Mouse (Mus musculus): Measurements from ENCODE around the gene Polr2g.

Polr2g gene

DNA sequence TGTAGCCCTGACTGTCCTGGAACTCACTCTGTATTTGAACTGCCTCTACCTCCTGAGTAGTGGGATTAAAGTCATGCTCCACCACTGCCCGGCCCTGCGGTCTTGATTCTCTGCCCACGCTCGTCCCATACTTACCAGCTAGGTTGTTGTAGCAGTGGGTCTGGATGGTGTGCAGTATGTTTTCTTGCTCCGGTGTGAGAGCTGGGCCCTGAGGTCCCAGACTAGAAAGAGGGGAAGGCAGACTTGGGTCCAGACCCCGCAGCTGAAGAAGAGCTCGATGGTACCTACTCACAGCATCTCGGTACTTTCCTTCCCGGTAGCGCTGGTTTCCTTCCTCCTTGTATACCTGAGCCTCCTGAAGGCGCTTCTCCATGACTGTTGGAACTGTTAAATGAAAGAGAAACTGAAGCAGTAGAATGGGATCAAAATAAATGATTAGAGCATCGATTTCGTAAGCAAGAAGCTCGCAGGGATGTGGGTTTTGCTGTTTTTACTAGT lies 20.0 kb upstream of the Polr2g start:
- no peak for DNase-seq (ENCODE audit: low spot score)

DNA sequence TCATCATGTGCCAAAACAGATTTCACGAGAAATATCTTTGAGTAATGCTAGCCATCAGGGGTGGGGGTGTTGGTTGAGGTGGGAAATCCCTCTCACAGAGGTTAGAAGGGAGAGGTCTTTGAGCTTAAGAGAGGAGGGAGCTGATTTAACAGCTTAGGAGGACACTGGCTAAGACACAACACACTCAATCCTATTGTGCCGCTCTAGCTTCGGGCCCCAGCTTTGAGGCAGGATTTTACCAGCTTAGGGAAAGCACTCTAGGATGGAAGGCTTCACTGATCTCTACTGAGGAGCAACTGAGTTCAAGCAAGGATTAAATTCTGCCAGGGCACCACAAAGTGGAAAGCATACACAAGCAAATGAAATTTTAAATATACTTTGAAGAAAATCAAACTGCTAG lies 18.6 kb upstream of the Polr2g start:
- no peak for DNase-seq (ENCODE audit: low spot score)

DNA sequence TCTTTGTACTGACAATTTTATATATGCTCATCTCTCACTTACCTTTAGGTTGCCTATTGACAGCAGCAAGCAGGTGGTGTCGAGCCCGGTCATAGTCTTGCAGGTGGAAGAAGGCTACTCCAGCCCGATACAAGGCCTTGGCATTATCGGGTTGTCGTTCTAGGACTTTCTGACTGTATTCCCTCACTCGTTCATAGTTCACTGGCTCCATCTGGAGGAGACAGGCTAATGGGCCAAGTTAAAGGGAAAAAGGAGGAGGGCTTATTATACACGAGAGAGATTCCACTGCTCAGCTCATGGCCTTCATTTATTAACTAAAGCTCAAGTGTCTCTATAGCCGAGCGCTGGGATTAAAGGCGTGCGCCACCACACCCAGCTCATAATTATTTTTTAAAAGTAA lies 17.4 kb upstream of the Polr2g start:
- DNase-seq (ENCODE audit: low spot score): no peak

DNA sequence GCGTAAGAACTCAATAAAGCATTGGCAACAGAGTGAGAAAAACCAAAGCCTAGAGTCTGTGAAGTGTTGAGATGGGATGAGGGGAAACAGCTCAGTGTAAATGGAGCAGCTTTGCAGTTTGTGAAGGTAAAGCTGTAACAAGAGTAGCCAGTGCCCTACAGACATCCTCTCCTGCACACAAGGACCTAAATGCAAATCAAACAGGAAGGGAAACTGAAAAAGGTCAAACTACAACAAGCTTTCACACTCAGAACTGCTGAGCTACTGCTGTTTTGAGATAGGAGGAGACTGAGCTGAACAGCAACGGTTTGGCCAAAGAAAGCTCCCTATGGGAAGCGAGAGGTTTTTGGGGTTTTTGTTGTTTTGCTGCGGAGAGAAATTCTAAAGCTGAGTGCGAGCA lies 8.4 kb upstream of the Polr2g start:
- no peak for DNase-seq (ENCODE audit: low spot score)

DNA sequence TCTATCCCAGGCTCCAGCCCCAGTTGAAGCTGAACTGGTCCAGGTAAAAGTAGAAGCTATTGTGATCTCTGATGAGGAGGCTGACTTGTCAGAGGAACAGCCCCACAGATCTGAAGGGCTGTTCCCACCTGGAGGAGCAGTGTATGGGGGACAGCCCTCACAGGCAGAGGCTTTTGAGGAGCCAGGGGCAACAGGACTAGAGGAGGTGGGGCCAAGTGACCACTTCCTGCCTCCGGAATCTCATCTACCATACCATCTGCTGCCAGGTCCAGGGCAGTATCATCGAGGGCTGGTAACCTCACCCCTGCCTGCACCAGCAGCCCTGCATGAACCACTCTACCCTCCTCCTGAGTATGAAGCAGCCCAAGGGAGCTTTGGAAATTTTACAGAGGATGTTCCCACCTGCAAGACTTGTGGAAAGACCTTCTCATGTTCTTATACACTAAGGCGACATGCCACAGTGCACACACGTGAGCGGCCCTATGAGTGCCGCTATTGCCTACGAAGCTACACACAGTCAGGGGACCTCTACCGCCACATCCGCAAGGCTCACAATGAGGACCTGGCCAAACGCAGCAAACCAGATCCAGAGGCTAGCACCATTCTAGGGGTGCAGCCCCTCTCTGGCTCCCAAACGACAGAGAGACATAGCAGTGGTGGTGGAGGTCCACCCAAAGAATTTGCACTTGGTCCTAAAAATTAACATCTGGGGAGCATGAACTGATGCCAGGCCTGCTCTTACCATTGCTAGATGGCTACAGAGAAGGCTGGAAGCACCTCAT lies 5.7 kb upstream of the Polr2g start:
- DNase-seq (ENCODE audit: low spot score): no peak

DNA sequence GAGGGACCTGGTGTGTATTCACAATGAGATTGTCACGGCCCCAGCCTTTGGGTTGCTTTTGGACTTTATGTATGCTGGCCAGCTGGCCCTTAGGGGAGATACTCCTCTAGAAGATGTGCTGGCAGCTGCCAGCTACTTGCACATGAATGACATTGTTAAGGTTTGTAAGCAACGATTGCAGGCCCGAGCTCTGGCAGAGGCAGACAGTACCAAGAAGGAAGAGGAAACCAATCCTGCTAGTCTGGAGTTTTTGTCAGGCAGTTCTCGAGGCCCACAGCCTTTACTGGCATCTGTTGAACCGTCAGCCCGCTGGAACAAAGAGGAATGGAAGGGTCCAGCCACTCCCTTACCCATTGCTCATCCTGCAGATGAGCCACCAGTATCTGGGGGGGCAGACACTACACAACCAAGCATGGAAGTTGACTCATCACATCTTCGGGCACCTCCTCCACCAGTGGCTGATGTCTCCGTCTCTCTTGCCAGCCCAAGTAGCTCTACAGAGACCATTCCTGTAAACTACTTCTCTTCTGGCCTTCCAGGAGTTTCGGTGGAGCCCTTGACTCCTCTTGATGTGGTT lies 4.9 kb upstream of the Polr2g start:
- DNase-seq (ENCODE audit: low spot score): no peak

DNA sequence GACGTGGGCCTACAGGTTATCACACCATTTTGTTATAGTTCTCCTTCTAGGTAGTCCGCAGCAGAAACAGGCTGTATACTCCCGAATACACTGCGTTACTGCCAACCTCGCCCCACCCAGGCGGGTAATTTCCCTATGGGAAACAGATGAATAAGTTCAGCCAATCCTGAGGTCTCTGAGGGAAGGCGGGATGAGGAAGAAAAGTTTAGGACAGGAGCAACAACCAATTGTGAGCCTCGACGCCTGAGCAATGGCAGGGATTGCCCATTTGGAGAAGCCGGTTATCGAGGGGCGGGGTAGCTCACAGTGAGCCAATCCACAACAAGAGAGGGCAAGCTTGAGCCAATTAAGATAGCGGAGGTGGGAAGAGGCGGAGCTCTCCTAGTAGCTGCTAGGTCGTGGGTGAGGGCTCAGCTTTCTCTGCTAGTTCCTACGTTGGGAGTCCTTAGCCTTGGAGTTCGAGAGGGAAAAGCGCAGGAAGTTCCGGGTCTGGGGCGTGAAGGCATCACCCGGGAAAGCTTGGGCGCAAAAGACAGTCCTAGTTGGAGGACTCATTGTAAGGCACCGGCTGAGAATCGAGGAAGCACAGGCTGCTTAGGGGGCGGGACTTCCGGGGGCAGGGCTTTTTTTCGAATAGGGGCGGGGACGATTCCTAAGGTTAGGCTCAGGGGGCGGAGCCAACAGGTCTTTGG lies 3.9 kb upstream of the Polr2g start, which contains the start of gene Zbtb3:
Gene Zbtb3, plus strand, starts transcription at position 426 of the 692 bp plus-strand sequence.
- DNase-seq (ENCODE audit: low spot score): peak; percentile 94

DNA sequence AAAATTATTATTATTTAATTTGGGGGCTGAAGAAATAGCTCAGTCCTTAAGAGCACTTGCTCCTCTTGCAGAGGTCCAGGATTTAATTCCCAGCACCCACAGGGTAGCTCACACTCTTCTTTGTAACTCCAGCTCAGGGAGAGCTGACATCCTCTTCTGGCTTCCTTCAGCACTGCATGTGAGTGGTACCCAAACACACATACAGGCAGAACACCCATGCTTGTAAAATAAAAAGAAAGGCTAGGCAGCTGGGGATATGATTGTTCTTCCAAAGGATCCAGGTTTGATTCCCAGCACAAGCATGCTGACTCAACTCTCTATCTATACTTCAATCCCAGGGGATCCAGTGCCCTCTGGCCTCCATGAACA lies 554 bp upstream of the Polr2g start:
- no peak for DNase-seq (ENCODE audit: low spot score)

DNA sequence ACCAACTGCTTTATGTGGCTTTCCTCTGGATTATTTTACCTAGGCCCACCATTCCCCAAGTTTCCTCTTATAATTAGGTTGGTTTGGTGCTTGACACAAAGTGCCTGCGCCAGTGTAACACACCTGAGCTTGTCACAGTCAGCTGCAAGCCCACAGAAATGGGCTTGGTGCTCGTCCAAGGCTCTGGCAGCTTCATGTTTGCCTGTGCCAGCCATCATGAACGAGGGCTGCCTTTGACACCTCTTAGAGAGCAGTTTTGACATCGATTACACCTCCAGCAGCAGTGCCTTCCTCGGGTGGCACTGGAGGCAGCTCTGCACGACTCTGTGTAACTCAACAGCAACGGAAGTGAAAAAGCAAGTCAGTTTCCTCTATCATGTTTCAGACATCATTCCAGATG lies 8.2 kb downstream of the Polr2g start:
- DNase-seq (ENCODE audit: low spot score): no peak

DNA sequence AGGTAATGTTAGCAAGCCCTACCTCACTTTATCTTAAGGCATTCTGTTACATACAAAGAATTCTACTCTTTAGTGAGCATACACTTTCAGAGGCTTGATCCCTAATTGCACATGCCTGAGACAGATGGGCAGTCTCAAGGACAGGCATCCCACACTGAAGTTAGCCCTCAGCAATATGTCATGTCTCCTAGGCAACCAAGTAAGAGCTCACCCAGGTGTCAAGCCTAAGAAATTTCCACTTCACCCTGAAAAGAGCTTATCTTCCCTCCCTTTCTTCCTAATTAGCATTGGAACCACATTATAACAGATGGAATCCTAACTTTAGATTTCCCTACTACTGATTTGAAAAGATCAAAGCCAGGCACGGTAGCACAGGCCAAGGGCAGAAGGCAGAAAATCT lies 9.2 kb downstream of the Polr2g start:
- DNase-seq (ENCODE audit: low spot score): no peak

DNA sequence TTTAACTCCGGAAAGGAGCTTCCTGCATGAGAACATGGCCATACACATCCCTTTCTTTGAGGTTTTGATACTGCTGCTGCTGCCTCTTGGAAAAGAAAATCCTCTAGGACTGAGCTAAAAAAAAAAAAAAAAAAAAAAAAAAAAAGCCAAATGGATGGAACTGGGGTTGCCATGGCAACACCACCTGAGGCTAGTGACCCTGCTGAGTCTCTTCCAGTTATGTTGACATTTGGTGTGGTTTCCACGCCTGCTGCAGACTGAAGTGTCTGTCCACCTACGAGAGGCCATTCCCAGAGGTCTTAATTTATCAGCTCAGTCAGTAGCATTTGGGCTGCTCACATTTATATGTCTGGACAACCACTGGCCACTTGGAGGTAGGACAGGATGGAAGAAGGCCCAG lies 9.9 kb downstream of the Polr2g start:
- no peak for DNase-seq (ENCODE audit: low spot score)

DNA sequence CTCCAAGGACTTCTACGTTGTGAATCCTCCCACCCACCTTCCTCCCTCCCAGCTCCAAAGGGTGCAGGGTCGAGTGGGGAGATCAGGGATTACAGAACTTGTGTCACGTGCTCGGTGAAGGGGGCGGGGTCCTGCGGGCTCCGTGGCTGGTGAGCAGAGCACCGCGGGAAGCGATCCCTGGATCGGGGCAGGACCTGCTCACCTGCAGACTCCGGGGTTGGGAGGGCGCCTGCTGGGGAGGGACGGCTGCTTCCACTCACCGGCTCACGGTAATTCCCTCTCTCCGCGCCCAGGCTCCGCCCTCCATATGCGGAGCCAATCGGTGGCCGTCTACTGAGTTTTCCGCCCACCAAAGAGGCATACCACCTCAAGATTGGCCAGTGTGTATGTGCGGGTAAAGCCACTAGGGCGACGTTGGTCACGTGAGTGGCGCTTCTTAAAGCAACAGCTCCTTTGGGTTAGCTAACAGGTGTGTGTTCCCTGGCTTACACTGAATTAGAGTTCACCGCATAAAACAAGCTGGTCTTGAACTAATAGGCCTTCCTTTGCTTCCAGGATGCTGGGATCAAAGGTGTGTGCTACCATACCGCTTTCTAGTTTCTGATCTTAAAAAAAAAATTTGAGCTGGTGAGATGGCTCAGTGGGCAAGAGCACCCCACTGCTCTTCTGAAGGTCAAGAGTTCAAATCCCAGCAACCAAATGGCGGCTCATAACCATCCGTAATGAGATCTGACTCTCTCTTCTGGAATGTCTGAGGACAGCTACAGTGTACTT lies 12.2 kb downstream of the Polr2g start, which contains the start of gene Taf6l:
Gene Taf6l, minus strand, starts transcription at position 410 of the 774 bp plus-strand sequence.
- DNase-seq (ENCODE audit: low spot score): peak; percentile 94

DNA sequence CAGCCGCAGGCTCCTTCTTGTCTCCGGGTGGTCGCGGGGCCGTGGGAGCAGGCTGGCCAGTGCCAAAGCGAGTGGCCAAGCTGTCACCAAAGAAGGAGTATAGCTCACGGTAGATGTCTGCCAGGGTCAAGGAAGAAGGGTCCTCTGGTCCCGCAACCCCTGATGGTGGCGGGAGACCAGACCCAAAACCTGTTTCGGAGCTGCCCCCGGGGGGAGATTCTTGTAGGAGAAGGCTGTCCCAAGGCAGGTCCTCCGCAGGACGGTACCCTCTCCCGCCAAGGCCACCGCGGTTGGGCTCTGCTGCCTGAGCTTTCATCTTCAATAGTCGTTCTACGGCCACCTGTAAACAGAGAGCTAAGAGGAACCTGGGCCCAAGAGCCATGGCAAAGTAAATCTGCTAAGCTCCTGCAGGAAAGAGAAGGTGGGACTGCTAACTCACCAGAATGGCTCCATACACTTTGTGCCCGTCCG lies 23.4 kb downstream of the Polr2g start:
- no peak for DNase-seq (ENCODE audit: low spot score)

DNA sequence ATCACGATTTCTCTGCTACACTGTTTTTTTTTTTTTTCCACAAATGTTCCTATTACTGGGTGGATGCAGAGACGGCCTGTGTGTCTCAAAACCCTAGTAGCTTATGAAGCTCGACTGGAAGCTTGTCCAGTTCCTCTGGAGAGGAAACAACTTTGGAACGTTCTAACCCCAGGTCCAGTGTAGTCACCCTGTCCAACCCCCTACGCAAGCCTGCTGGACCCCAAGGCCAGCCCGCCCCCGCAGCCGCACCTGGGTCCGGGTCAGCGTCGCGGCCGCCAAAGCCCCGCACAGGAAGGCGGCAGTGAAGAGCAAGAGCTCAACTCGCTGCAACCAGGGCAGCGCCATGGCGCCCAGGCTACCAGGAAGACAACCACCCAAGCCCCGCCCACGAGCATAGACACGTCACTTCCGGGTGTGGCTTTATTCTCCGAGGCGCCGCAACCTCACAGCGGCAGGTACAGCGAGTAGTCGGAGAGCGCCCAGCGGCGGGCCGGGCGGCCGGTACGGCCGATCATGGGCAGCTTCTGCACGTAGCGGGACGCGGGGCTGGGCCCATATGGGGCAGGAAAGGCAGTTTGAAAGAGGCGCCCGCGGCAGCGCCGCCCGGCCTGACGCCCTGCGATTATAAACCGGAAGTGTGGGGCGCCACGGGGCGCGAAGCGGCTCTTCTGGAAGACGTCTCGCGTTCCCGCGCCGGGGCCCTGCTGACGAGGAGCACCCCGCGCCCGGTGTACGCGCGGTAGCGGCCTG lies 24.1 kb downstream of the Polr2g start, which contains the start of gene Tmem179b:
Gene Tmem179b, minus strand, starts transcription at position 382 of the 750 bp plus-strand sequence.
- DNase-seq (ENCODE audit: low spot score): peak; percentile 91

DNA sequence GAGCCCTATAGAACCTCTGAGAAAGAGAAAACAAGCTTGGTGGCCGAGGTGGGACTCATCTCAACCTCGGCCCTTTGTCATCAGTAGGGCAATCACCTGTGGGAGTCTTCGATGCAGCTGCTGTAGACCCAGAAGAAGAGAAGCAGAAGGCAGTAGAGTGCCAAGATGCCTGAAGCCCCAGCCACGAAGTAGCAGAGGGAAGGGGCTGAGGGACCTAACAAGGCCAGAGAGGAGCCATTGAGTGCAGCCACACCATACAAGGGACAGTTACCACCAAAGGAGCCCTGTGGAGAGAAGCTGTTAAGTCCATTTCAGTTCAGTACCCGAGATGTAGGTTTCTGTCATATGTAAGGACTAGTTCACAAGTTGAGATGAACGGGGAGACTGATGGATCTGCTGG lies 25.0 kb downstream of the Polr2g start:
- no peak for DNase-seq (ENCODE audit: low spot score)

DNA sequence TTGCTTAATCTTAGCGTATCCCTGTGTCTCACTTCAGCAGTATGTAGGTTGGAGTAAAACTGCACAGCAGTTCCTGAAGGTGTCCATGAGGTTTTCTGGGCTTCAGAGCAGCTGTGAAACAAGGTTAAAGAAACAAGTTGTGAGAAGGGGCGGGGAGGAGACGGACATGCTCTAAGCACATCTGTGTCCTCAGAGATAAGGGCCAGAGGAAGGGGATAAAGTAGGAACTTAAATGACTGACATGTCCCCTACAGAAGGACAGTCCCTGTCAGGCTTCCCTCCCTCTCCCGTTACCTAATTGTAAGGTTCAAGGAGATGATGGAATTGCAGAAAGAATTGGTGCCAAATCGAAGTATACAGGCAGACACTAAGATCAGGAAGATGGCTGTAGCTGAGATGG lies 25.4 kb downstream of the Polr2g start:
- DNase-seq (ENCODE audit: low spot score): no peak

DNA sequence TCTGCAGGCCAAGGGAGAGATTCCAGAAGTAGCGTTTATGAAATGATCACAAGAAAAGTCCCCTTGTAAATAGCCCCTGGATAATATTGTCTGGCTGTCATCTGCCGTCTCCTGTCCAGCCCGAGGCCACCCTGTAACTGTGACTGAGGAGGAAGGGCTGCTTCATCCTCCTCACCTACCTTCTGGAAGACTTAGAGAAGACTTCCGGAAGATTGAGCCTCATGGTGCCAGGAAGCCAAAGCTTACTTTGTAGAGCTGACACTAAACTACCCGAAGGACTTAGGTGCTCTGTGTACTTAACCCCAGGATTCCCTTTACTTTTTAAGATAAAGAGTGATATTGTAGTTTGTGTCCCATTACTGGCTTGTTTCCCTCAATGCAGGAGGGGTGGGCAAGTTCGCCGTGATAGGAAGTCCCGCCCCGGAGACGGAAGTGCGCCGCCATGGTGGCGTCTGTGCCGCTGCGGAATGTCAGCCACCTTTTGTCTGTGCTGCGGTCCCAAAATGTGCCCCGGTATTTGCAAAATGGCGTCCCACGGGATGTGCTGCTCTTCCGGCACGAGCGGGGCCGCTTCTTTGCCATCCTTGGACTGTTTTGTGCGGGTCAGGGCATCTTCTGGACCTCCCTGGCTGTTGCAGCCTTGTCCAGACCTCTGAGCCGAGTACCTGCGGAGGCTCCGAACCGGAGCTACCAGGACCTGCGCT lies 27.7 kb downstream of the Polr2g start, which contains the start of gene Tmem223:
Gene Tmem223, plus strand, starts transcription at position 430 of the 704 bp plus-strand sequence.
- peak; percentile 56 for DNase-seq (ENCODE audit: low spot score)

DNA sequence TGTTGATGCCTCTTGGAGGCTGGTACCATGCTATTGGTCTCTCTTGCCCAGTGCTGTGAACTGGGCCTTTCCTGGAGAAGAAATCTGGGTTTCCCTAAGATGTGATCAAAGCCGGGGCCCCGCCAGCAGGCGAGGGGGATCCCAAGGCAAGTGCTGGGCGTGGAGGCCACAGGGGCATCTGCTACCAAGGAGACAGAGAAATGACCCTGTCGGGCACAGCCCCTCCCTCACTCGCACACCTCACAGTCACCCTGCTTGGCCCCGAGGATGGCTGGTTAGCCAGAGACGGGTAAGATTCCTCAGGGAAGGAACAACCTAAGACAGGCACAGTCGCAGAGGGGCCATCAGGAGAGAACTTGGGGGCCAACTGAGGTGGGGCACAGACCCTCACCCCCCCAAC lies 32.8 kb downstream of the Polr2g start:
- no peak for DNase-seq (ENCODE audit: low spot score)

DNA sequence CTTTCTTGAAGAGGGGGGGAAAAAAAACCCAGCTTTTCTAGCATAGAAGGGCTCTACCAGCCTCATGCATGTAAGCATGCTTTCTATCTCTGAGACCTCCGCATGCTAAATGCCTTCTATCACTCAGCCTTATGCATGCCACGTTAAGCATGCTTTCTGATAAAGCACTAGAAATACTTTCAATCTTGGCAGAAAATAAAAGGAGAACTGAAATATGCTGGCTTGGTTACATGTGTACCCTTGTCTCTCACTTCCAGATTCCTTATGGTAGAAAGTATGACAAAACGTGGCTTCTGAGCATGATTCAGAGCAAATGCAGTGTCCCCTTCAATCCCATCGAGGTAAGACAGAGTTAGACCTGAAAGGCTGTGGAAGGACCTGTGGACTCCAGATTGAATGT lies 35.1 kb downstream of the Polr2g start:
- no peak for DNase-seq (ENCODE audit: low spot score)

DNA sequence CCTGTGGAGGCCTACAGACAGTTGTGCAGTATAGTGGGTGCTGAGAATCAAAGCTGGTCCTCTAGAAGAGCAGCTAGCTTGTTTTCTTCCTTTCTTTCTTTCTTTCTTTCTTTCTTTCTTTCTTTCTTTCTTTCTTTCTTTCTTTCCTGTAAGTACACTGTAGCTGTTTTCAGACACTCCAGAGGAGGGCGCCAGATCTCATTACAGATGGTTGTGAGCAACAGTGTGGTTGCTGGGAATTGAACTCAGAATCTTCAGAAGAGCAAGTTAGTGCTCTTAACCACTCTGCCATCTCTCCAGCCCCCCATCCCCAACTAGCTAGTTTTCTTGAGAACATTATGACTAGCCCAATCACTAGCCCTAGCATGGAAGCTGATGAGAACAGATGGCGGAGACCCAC lies 37.6 kb downstream of the Polr2g start:
- no peak for DNase-seq (ENCODE audit: low spot score)

DNA sequence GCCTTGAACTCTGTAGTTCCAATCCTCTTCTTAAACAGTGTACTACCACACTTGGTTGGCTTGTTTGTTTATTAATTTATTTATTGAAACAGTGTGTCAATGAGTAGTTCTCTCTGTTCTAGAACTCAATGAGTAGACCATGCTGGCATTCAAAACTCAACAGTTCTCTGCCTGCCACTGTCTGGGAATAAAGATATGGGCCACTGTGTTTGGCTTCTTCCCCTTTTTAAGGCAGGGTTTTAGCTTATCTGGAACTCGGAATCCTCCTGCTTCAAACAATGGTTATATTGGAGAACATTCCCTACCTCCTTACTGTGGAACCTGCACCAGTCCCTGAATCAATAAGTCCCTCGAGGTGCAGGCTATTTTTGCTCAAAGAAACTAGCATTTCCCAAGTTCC lies 39.5 kb downstream of the Polr2g start:
- no peak for DNase-seq (ENCODE audit: low spot score)
